Mouse (Mus musculus): ENCODE measurements at regions not wholly inside any gene's neighbourhood (a gene's known extent, or its start where the extent isn't known, plus 50 kb on each side); places are given as distances from the start of the nearest gene placed in this dataset.

- no peak overlapping the region for H3K27ac ChIP-seq (ENCODE audit: insufficient read depth, low read depth, low read length, poor library complexity, severe bottlenecking)
These were observed 334.8 kb downstream of the Efnb2 start for GRCm38 (mm10) chr8:8326066-8326834.

GRCm38 (mm10) chr8:8325420-8325819, 335.6 kb downstream of the Efnb2 start:
- Histone ChIP-seq H3K9ac (ENCODE audit: insufficient read depth, low read depth, low read length, poor library complexity, severe bottlenecking) (no peak overlapping the region), H3K4me3 (ENCODE audit: insufficient read depth in 1 of 2, low read depth in 1 of 2, low read length in 2 of 2, poor library complexity in 1 of 2, severe bottlenecking in 1 of 2) (no peak overlapping the region), H3K4me1 (ENCODE audit: control insufficient read depth in 2 of 2, insufficient read depth in 2 of 2, low read length in 2 of 2, poor library complexity in 1 of 2) (no peaks in the 10 kb centered on the region), H3K27ac (ENCODE audit: insufficient read depth, low read depth, low read length, poor library complexity, severe bottlenecking) (no peak overlapping the region), H3K36me3 (ENCODE audit: control insufficient read depth, insufficient read depth, low read length, poor library complexity, severe bottlenecking) (no peaks in the 10 kb centered on the region), H3K9me3 (ENCODE audit: control insufficient read depth, insufficient read depth, low read depth, low read length) (no peaks in the 10 kb centered on the region)
- in situ Hi-C loops (cut with MboI; ENCODE audit: low sequenced_read_pairs in 2 of 2, unreplicated experiment in 2 of 2): no loop called here
- TF ChIP-seq HCFC1 (IDR thresholded peaks at IDR 0.05; ENCODE audit: borderline replicate concordance, insufficient read depth, low read length): no peak
- no peak for TF ChIP-seq ZC3H11A (IDR thresholded peaks at IDR 0.05; ENCODE audit: borderline replicate concordance, low read depth, low read length)
- no peak for TF ChIP-seq MAFK (IDR thresholded peaks at IDR 0.05; ENCODE audit: insufficient read depth, low read depth, low read length)
- no peak for TF ChIP-seq ZNF384 (IDR thresholded peaks at IDR 0.05; ENCODE audit: low read depth, low read length)
- TF ChIP-seq CHD2 (IDR thresholded peaks at IDR 0.05; ENCODE audit: low read depth, low read length): no peak
- DNase-seq (ENCODE audit: low read depth, low spot score): no peak

More at GRCm38 (mm10) chr8:8326066-8326834, 334.8 kb downstream of the Efnb2 start:
- in situ Hi-C loops (cut with MboI; ENCODE audit: low sequenced_read_pairs in 2 of 2, unreplicated experiment in 2 of 2): no loop called here
- H3K4me1 ChIP-seq (ENCODE audit: control insufficient read depth in 2 of 2, insufficient read depth in 2 of 2, low read length in 2 of 2, poor library complexity in 1 of 2): no peaks in the 10 kb centered on the region
- no peak overlapping the region for H3K9ac ChIP-seq (ENCODE audit: insufficient read depth, low read depth, low read length, poor library complexity, severe bottlenecking)
- TF ChIP-seq HCFC1 (IDR thresholded peaks at IDR 0.05; ENCODE audit: borderline replicate concordance, insufficient read depth, low read length): no peak
- TF ChIP-seq ZNF384 (IDR thresholded peaks at IDR 0.05; ENCODE audit: low read depth, low read length): no peak
- no peak for TF ChIP-seq CHD2 (IDR thresholded peaks at IDR 0.05; ENCODE audit: low read depth, low read length)
- TF ChIP-seq ZC3H11A (IDR thresholded peaks at IDR 0.05; ENCODE audit: borderline replicate concordance, low read depth, low read length): no peak
- TF ChIP-seq MAFK (IDR thresholded peaks at IDR 0.05; ENCODE audit: insufficient read depth, low read depth, low read length): no peak
- H3K9me3 ChIP-seq (ENCODE audit: control insufficient read depth, insufficient read depth, low read depth, low read length): no peaks in the 10 kb centered on the region
- DNase-seq (ENCODE audit: low read depth, low spot score): no peak
- no peak overlapping the region for H3K4me3 ChIP-seq (ENCODE audit: insufficient read depth in 1 of 2, low read depth in 1 of 2, low read length in 2 of 2, poor library complexity in 1 of 2, severe bottlenecking in 1 of 2)
- H3K36me3 ChIP-seq (ENCODE audit: control insufficient read depth, insufficient read depth, low read length, poor library complexity, severe bottlenecking): no peaks in the 10 kb centered on the region

GRCm38 (mm10) chr8:8324520-8324919, 336.5 kb downstream of the Efnb2 start:
- Histone ChIP-seq H3K9me3 (ENCODE audit: control insufficient read depth, insufficient read depth, low read depth, low read length) (no peaks in the 10 kb centered on the region), H3K9ac (ENCODE audit: insufficient read depth, low read depth, low read length, poor library complexity, severe bottlenecking) (no peak overlapping the region), H3K27ac (ENCODE audit: insufficient read depth, low read depth, low read length, poor library complexity, severe bottlenecking) (no peak overlapping the region), H3K4me1 (ENCODE audit: control insufficient read depth in 2 of 2, insufficient read depth in 2 of 2, low read length in 2 of 2, poor library complexity in 1 of 2) (no peaks in the 10 kb centered on the region), H3K4me3 (ENCODE audit: insufficient read depth in 1 of 2, low read depth in 1 of 2, low read length in 2 of 2, poor library complexity in 1 of 2, severe bottlenecking in 1 of 2) (no peak overlapping the region), H3K36me3 (ENCODE audit: control insufficient read depth, insufficient read depth, low read length, poor library complexity, severe bottlenecking) (no peaks in the 10 kb centered on the region)
- DNase-seq (ENCODE audit: low read depth, low spot score): no peak
- TF ChIP-seq HCFC1 (IDR thresholded peaks at IDR 0.05; ENCODE audit: borderline replicate concordance, insufficient read depth, low read length) (no peak), MAFK (IDR thresholded peaks at IDR 0.05; ENCODE audit: insufficient read depth, low read depth, low read length) (no peak), CHD2 (IDR thresholded peaks at IDR 0.05; ENCODE audit: low read depth, low read length) (no peak), ZNF384 (IDR thresholded peaks at IDR 0.05; ENCODE audit: low read depth, low read length) (no peak), ZC3H11A (IDR thresholded peaks at IDR 0.05; ENCODE audit: borderline replicate concordance, low read depth, low read length) (no peak)
- in situ Hi-C loops (cut with MboI; ENCODE audit: low sequenced_read_pairs in 2 of 2, unreplicated experiment in 2 of 2): no loop called here

GRCm38 (mm10) chr8:8308253-8308652, 352.8 kb downstream of the Efnb2 start:
- H3K9ac ChIP-seq (ENCODE audit: insufficient read depth, low read depth, low read length, poor library complexity, severe bottlenecking): no peak overlapping the region
- no peaks in the 10 kb centered on the region for H3K9me3 ChIP-seq (ENCODE audit: control insufficient read depth, insufficient read depth, low read depth, low read length)
- no peak overlapping the region for H3K27ac ChIP-seq (ENCODE audit: insufficient read depth, low read depth, low read length, poor library complexity, severe bottlenecking)
- TF ChIP-seq ZC3H11A (IDR thresholded peaks at IDR 0.05; ENCODE audit: borderline replicate concordance, low read depth, low read length) (no peak), MAFK (IDR thresholded peaks at IDR 0.05; ENCODE audit: insufficient read depth, low read depth, low read length) (no peak), HCFC1 (IDR thresholded peaks at IDR 0.05; ENCODE audit: borderline replicate concordance, insufficient read depth, low read length) (no peak), ZNF384 (IDR thresholded peaks at IDR 0.05; ENCODE audit: low read depth, low read length) (no peak), CHD2 (IDR thresholded peaks at IDR 0.05; ENCODE audit: low read depth, low read length) (no peak)
- no peaks in the 10 kb centered on the region for H3K36me3 ChIP-seq (ENCODE audit: control insufficient read depth, insufficient read depth, low read length, poor library complexity, severe bottlenecking)
- in situ Hi-C loops (cut with MboI; ENCODE audit: low sequenced_read_pairs in 2 of 2, unreplicated experiment in 2 of 2): no loop called here
- DNase-seq (ENCODE audit: low read depth, low spot score): no peak
- H3K4me1 ChIP-seq (ENCODE audit: control insufficient read depth in 2 of 2, insufficient read depth in 2 of 2, low read length in 2 of 2, poor library complexity in 1 of 2): no peaks in the 10 kb centered on the region
- no peak overlapping the region for H3K4me3 ChIP-seq (ENCODE audit: insufficient read depth in 1 of 2, low read depth in 1 of 2, low read length in 2 of 2, poor library complexity in 1 of 2, severe bottlenecking in 1 of 2)

All from ES-E14 (cell line).